Mouse (Mus musculus): ENCODE data around the gene Nkiras2. TPM values are rescaled to one million over a fixed set of nuclear protein-coding genes. Genes with fewer than 3 reads are reported as not detected.
"Not testable (repeated sequence)": the region's sequence is repeated elsewhere in the genome, so short reads cannot be mapped to it uniquely, and the experiment has no call there.

Nkiras2 gene
- total RNA-seq, 2 experiments from 2014 or later, result 16.6 to 17.4 TPM

DNA sequence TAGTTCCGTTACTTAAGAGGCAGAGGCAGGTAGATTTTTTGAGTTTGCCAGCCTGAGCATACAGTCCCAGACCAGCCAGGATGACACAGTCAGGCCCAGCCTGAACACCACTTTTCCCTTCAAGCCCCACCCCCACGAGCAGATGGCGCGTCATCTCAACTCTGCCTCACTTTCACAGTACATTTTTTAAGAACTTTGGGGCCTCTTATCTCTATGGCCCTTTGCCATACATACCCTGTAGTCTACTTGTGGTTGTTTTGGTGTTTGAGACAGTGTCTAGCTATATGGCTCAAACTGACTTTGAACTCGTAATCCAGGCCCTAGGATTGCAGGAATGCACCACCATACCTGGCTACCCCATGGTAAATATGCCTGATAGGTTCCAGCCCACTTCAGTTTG lies 9.0 kb downstream of the Nkiras2 start:
- no peak for DNase-seq (ENCODE audit: low spot score)

DNA sequence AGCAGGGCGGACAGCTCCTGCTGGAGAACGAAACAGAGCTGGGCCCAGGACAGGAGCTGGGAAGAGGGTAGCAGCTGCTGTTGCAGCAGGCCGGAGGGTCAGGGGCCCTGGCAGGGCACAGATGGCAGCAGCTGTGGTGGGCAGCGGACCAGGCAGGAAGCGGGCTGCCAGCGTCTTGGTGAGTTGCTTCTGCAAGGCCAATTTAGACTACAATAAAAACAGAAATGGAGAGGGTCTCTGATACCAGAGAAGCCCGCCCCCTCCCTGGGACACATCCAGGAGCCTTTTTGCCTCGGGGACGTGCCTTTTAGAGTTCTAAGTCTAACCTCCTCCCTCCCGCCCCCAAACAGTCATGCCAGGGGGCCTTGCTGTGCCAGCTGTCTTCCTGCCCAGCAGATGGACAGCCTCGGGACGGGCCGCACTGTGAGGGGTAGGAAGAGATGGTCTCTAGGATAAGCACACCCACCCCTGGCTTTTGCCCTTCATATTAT lies 9.9 kb downstream of the Nkiras2 start:
- DNase-seq (ENCODE audit: low spot score), result no peak

DNA sequence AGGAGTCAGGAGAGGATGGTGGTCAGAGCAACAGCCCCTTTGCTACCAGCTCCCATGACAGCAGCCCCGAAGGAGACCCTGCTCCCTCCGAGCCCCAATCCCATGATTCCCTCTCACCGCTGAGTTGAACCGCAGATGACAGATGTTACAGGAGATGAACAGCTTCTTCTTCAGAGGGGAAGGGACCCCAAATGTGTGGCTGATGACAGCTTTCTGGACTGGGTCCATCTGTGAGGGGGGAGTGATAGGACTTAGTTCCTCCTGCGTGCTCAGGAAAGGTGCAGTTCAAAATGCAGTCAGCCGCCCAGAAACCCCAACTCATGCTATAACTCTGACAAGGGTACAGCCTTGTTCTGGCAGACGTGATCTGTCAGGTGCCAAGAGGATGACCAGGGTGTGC lies 15.5 kb downstream of the Nkiras2 start:
- no peak for DNase-seq (ENCODE audit: low spot score)

DNA sequence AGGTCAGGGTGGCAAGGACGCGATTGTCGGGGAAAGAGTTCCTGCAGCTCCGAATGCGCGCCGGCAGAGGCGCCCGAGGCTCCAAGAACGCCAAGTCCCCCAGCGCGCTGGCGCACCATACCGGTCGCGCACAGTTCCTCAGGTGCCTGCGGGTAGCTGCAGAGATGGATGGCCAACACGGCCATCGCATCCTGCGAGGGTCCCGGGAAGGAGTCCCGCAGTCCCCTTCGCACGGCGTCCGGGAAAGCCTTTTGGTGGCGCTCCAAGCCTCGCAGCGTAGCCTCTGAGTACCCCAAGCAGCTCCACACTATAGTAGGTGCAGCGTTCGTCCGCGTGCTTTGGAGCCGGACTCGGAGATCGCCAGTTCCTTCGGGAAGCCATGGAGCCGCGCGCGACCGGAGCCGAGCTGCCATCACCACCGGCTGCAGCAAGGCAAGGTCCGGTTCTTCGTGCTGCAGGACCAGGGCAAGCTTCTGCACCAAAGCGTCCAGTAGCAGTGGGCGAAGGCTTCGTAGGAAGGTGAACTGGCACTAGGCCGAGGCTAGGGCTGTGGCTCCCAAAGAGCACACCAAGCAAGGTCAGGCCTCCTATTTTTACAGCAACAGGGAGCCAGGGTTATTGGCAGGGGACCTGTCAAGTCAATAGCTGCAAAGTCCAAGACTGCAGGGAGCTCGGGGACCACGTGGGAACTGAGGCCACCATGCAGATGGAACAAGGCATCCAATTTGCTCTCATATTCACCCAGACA lies 21.3 kb downstream of the Nkiras2 start:
- no peak for DNase-seq (ENCODE audit: low spot score)

DNA sequence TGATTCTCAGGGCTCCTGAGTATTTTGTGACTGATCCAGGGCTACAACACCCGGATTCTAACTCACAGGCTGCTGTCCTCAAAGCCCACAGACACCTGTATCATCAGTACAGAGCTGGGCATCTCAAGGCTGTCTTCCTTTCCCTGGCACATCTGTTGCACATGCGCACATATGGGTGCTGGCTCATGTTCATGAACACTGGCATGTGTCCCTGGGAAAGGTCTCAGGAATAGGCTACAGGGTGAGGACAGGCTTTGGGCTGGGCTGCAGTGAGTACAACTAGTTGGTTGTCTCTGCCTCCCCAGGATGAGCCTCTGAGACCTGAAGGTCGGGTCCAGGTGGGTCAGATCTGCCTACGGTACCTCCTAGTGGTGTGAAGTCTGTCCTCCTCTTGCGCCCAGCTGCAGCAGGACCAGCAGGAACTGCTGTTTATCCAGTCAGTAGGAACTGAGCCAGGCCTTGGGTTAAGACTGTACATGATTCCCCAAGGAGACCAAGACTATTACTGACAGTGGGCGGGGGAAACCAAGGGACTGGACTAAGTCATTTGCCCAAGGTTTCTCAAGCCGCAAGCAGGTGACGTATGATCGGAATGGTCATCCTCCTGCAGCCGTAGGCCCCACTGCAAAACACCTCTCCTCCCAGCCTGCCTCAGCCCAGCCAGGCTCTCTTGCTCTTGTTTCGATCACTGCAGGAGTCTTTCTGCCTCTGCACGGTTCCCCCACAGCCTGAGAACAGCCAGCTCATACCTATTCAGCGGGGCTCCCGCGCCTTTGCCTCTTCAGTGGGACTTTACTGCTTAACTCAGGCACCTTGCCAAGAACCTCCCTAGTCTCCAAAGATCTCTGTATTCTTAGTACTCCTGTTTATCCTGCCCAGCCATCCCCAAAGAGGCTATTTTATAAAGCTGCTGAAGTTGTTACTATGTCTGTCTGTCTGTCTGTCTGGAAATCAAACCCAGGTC lies 24.9 kb downstream of the Nkiras2 start:
- DNase-seq (ENCODE audit: low spot score), result no peak

- no peak for DNase-seq (ENCODE audit: low spot score)
Observed at GRCm38 (mm10) chr11:100646265-100646664, 27.2 kb downstream of the Nkiras2 start.

- no peak for DNase-seq (ENCODE audit: low spot score)
Observed at GRCm38 (mm10) chr11:100648405-100648804, 29.4 kb downstream of the Nkiras2 start.

- DNase-seq (ENCODE audit: low spot score), result no peak
Observed at GRCm38 (mm10) chr11:100651205-100651604, 32.2 kb downstream of the Nkiras2 start.

DNA sequence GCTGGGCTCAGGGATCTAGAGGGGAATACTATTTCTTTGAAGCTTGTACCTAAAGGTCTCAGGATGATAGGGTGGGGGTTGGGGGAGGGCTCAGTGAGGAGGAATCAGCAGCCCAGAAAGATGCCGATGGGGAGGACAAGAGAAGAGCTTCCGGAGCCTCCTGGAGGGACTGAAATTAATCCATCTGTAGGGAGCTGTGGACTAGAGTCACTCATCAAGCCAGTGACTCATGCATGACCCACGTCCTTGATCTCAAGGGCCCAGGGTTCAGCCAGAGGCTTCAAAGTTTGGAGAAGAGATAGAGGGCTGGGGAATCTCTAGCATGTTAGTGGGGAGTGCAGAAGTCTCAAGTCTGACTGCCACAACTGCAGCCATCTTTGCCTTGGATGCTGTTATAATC lies 32.7 kb downstream of the Nkiras2 start:
- no peak for DNase-seq (ENCODE audit: low spot score)

DNA sequence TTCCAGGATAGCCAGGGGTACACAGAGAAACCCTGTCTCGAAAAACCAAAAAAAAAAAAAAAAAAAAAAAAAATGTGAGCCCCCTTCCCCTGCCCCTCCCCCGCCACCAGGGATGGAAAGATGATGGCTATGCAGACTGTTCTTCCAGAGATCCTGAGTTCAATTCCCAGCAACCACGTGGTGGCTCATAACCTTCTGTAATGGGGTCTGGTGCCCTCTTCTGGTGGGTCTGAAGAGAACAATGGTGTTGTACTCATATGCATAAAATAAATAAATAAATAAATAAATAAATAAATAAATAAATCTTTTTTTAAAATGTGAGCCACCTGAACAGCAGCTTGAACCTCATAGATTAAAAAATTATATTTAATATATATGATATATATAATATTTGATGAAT lies 36.5 kb downstream of the Nkiras2 start:
- DNase-seq (ENCODE audit: low spot score), result not testable (repeated sequence)

DNA sequence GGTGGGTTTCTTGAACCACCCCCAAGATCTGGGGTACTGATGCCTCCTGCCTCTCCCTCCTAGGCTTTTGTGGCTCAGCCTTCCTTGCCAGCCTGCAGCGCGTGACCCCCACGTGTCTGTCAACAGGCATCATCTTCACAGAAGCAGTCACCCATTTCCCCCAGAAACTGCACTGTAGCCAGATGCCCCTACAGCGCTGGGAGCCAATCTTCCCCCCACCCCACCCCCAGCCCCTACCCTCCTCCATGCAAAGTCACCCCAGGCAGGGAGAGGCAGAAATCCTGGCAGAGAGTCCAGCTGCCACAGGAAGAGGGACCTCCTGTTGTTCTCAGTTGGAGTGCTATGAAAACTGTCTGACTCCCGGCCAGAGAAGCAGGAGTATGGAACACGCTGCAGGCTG lies 37.4 kb downstream of the Nkiras2 start:
- no peak for DNase-seq (ENCODE audit: low spot score)

DNA sequence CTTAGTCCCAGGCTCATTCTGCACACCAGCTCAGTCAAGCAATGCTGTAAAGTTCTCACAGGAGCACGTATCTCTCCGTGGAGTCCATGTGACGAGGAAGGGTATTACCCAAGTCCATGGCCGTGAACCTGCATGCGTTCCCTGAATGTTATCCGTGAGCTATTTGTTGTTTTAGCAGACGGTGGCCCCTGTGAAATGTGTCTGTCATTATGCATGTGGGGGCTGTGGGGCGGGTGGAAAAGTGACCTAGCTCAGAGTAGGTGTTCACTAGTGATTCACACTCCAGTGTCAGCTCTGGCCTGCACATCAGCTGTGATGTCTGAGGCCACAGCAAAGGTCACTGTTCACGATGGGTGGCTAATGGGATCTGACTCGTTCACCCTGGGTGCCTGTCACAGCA lies 40.8 kb downstream of the Nkiras2 start:
- no peak for DNase-seq (ENCODE audit: low spot score)

GRCm38 (mm10) chr11:100671049-100671448 lies 52.0 kb downstream of the Nkiras2 start:
- no peak for DNase-seq (ENCODE audit: low spot score)

DNA sequence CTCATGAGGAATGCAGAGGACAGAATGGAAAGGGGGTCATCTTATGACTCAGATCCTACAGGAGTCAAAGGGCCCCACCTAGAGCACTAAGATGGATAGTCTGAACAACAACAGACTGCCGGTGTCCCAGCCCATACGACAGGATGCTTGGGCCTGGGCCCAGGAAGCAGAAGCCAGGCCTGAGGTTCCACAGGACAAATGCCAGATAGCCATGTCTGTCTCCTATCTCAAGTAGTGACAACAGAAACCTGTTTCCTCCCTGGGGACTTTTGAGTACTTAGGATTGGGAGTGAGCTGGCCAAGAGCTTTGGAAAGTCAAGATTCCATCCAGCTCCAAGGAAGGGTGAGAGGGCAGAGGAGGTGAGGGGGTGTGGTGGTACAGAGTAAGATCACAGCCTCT lies 52.9 kb downstream of the Nkiras2 start:
- no peak for DNase-seq (ENCODE audit: low spot score)

DNA sequence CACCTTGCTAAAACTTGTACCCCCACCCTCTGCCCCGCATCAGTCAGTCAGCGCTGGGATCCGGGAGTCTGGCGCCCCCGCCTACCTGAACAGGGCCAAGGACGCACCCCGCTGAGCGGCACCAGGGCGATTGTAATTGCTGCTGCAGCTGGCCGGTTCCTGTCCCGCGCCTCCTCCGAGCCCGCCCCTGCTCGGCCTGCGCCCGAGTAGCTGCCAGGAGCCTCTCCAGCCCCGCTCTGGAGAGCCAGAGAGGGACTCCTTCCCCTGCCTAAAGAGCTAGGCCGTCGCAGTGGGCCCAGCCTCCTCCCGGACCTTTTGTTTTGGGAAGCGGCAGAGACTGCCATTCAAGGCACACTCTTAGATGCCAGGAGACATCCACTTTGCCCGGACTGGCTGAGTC lies 54.1 kb downstream of the Nkiras2 start:
- peak; percentile 56 for DNase-seq (ENCODE audit: low spot score)

Other genes starting within 250 kb of the Nkiras2 start
- gene Jup, start 221.5 kb upstream of the Nkiras2 start, total RNA-seq (2021), result 10 to 100 TPM; 73.4 to 81.3 TPM
- gene P3h4, start 204.4 kb upstream of the Nkiras2 start, total RNA-seq (2021), result 1 to 10 TPM; 1.6 to 3.2 TPM
- gene Fkbp10, start 203.5 kb upstream of the Nkiras2 start, total RNA-seq (2021), result 1 to 10 TPM; 1.9 to 2.6 TPM
- gene Nt5c3b, start 177.4 kb upstream of the Nkiras2 start, total RNA-seq (2021), result 1 to 10 TPM; 7.7 to 8.3 TPM
- under 1 TPM; 0.25 to 0.28 TPM for gene Klhl10, start 177.3 kb upstream of the Nkiras2 start, total RNA-seq (2021)
- 1 to 10 TPM; 2.7 to 4.2 TPM for gene Klhl11, start 146.5 kb upstream of the Nkiras2 start, total RNA-seq (2021)
- gene Acly, start 91.2 kb upstream of the Nkiras2 start, total RNA-seq (2021), result 10 to 100 TPM in 1 of 2 experiments, 1 to 10 TPM in 1; 9.5 to 12.2 TPM
- under 1 TPM; 0.33 to 0.48 TPM for gene Ttc25, start 73.6 kb upstream of the Nkiras2 start, total RNA-seq (2021)
- 1 to 10 TPM; 3.8 to 5.0 TPM for gene Cnp, start 44.3 kb upstream of the Nkiras2 start, total RNA-seq (2021)
- 100 to 1,000 TPM in 1 of 2 experiments, 10 to 100 TPM in 1; 81.1 to 111 TPM for gene Dnajc7, start 924 bp downstream of the Nkiras2 start, total RNA-seq (2021)
- gene Zfp385c, start 73.2 kb downstream of the Nkiras2 start, total RNA-seq (2021), result under 1 TPM; 0.28 to 0.41 TPM
- under 1 TPM; 0.16 to 0.21 TPM for gene Dhx58, start 85.0 kb downstream of the Nkiras2 start, total RNA-seq (2021)
- 10 to 100 TPM; 10.1 to 11.1 TPM for gene Kat2a, start 93.2 kb downstream of the Nkiras2 start, total RNA-seq (2021)
- not detected for gene Hspb9, start 94.6 kb downstream of the Nkiras2 start, total RNA-seq (2021)
- 10 to 100 TPM; 40.3 to 42.7 TPM for gene Rab5c, start 119.0 kb downstream of the Nkiras2 start, total RNA-seq (2021)
- not detected for gene Kcnh4, start 140.7 kb downstream of the Nkiras2 start, total RNA-seq (2021)
- not detected for gene Hcrt, start 143.7 kb downstream of the Nkiras2 start, total RNA-seq (2021)
- gene Ghdc, start 151.7 kb downstream of the Nkiras2 start, total RNA-seq (2021), result 1 to 10 TPM; 5.2 to 5.7 TPM
- gene Stat5b, start 231.5 kb downstream of the Nkiras2 start, total RNA-seq (2021), result 100 to 1,000 TPM; 125 to 170 TPM
- gene Stat5a, start 240.1 kb downstream of the Nkiras2 start, total RNA-seq (2021), result 10 to 100 TPM; 11.3 to 13.3 TPM

All from gastrocnemius, adult 18-20 months (tissue).